Mouse (Mus musculus) mesoderm, embryonic 11.5 days (tissue): ENCODE data around the gene Irf2bp2.

ENCODE experiments used
- DNase-seq: peaks from one replicate; pipeline ENCODE4 v3.0.0-alpha.2; 2012; ENCODE audit warnings: low read depth, low spot score

Irf2bp2 gene

GRCm38 (mm10) chr8:126586599-126587577 lies 6.9 kb downstream of the Irf2bp2 start:
- DNase-seq = no peak

GRCm38 (mm10) chr8:126586101-126586500 lies 7.7 kb downstream of the Irf2bp2 start:
- DNase-seq = no peak

- no peak for DNase-seq
These were observed 8.2 kb downstream of the Irf2bp2 start for GRCm38 (mm10) chr8:126585561-126586031.

- no peak for DNase-seq
These were observed 8.9 kb downstream of the Irf2bp2 start for GRCm38 (mm10) chr8:126584844-126585231.

- DNase-seq = peak; percentile 90
These were observed 9.6 kb downstream of the Irf2bp2 start for GRCm38 (mm10) chr8:126583971-126584843.

GRCm38 (mm10) chr8:126583534-126583933 lies 10.3 kb downstream of the Irf2bp2 start:
- no peak for DNase-seq

GRCm38 (mm10) chr8:126583018-126583417 lies 10.8 kb downstream of the Irf2bp2 start:
- no peak for DNase-seq

- DNase-seq = no peak
These were observed 11.3 kb downstream of the Irf2bp2 start for GRCm38 (mm10) chr8:126582509-126582908.

- no peak for DNase-seq
These were observed 12.1 kb downstream of the Irf2bp2 start for GRCm38 (mm10) chr8:126581662-126582061.

GRCm38 (mm10) chr8:126580826-126581225 lies 13.0 kb downstream of the Irf2bp2 start:
- DNase-seq = no peak

- DNase-seq = no peak
These were observed 13.7 kb downstream of the Irf2bp2 start for GRCm38 (mm10) chr8:126580086-126580485.

- no peak for DNase-seq
These were observed 15.1 kb downstream of the Irf2bp2 start for GRCm38 (mm10) chr8:126578641-126579040.

- no peak for DNase-seq
These were observed 16.9 kb downstream of the Irf2bp2 start for GRCm38 (mm10) chr8:126576919-126577318.

- no peak for DNase-seq
These were observed 17.7 kb downstream of the Irf2bp2 start for GRCm38 (mm10) chr8:126576086-126576485.

- DNase-seq = no peak
These were observed 18.7 kb downstream of the Irf2bp2 start for GRCm38 (mm10) chr8:126574882-126575637.

- DNase-seq = no peak
These were observed 19.9 kb downstream of the Irf2bp2 start for GRCm38 (mm10) chr8:126573878-126574277.

- DNase-seq = no peak
These were observed 20.6 kb downstream of the Irf2bp2 start for GRCm38 (mm10) chr8:126573079-126573694.

- DNase-seq = no peak
These were observed 22.6 kb downstream of the Irf2bp2 start for GRCm38 (mm10) chr8:126571065-126571660.

GRCm38 (mm10) chr8:126570521-126571040 lies 23.2 kb downstream of the Irf2bp2 start:
- no peak for DNase-seq

- DNase-seq = peak; percentile 47
These were observed 23.7 kb downstream of the Irf2bp2 start for GRCm38 (mm10) chr8:126570046-126570445.
